In the genomic region with DNA sequence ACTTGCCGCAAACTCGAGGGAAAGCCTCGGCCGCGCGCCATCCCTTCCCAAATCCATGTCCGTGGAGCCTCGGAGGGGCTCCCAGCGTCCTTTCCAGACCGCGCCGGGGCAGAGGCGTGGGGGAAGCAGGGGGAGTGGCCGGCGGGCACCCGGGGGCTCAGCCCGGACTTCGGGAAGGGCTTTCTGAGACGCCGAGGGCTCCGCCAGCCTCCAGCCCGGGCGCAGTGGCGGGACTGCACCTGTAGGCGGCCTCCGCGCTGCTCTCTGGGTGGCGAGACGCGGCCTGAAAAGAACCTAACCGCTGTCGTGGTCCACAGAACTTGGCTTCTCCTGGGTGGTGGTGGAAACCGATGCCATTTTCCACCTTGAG, we compare ENCODE assay signal across 8 mouse cellular contexts. TPM values are rescaled to one million over a fixed set of nuclear protein-coding genes. Genes with fewer than 3 reads are reported as not detected.
A peak's percentile ranks its signal among the peaks of the same experiment; 100 is the strongest.
DNase-seq lines count a peak whose midpoint lies in the region; ATAC-seq and TF ChIP-seq lines count a peak whose summit lies in the region.

No protein-coding gene starts in this region.

- H3K4me2 ChIP-seq in forebrain, embryonic 11.5 days (ENCODE audit: low read depth, low read length, severe bottlenecking): peak overlapping the region; percentile 88
- peak overlapping the region; percentile 93 for H3K4me2 ChIP-seq in heart, embryonic 15.5 days
- H3K4me2 ChIP-seq in liver, embryonic 14.5 days (ENCODE audit: low read depth): peak overlapping the region; percentile 63
- H3K4me2 ChIP-seq in stomach, postnatal 0 days (replicated peaks; ENCODE audit: low read depth): peak overlapping the region; percentile 94

- WGBS in forebrain, embryonic 11.5 days: under 1% methylated on average over 33 of the region's 33 CpGs
- 0% methylated on average over 33 of the region's 33 CpGs for WGBS in heart, embryonic 15.5 days
- WGBS in liver, embryonic 14.5 days (ENCODE audit: insufficient replicate concordance): under 1% methylated on average over 31 of the region's 33 CpGs
- WGBS in stomach, postnatal 0 days: under 1% methylated on average over 33 of the region's 33 CpGs

- no peaks in the 10 kb centered on the region; the same call in 1 of the 2 replicates for H3K27me3 ChIP-seq in forebrain, embryonic 11.5 days (ENCODE audit: control insufficient read depth, insufficient read depth, low read length)
- no peaks in the 10 kb centered on the region for H3K27me3 ChIP-seq in heart, embryonic 15.5 days
- H3K27me3 ChIP-seq in liver, embryonic 14.5 days (ENCODE audit: control insufficient read depth, insufficient read depth, low read length): peaks cover 42% of the 10 kb centered on the region
- no peaks in the 10 kb centered on the region for H3K27me3 ChIP-seq in stomach, postnatal 0 days (ENCODE audit: control insufficient read depth, insufficient read depth, low read length)

- peak overlapping the region; percentile 65 for H3K4me3 ChIP-seq in forebrain, embryonic 11.5 days (ENCODE audit: low read depth, low read length)
- peak overlapping the region; percentile 64 for H3K4me3 ChIP-seq in heart, embryonic 15.5 days
- H3K4me3 ChIP-seq in liver, embryonic 14.5 days (ENCODE audit: insufficient read depth in 1 of 2, low read depth in 2 of 2, low read length in 2 of 2): peak overlapping the region; percentile 51 to 57
- H3K4me3 ChIP-seq in stomach, postnatal 0 days (ENCODE audit: low read depth, low read length): peak overlapping the region; percentile 81

- H3K9me3 ChIP-seq in forebrain, embryonic 11.5 days (ENCODE audit: control insufficient read depth, low read length): no peaks in the 10 kb centered on the region
- no peaks in the 10 kb centered on the region for H3K9me3 ChIP-seq in heart, embryonic 15.5 days (replicated peaks)
- H3K9me3 ChIP-seq in liver, embryonic 14.5 days (ENCODE audit: control insufficient read depth, low read length): no peaks in the 10 kb centered on the region
- no peaks in the 10 kb centered on the region for H3K9me3 ChIP-seq in stomach, postnatal 0 days (ENCODE audit: control insufficient read depth, low read length)

- peak overlapping the region; percentile 91 for H3K27ac ChIP-seq in forebrain, embryonic 11.5 days (ENCODE audit: low read depth, low read length)
- H3K27ac ChIP-seq in heart, embryonic 15.5 days: peak overlapping the region; percentile 99
- no peak overlapping the region for H3K27ac ChIP-seq in liver, embryonic 14.5 days
- H3K27ac ChIP-seq in stomach, postnatal 0 days (replicated peaks): peak overlapping the region; percentile 99

- no peak for TF ChIP-seq EP300 in liver, embryonic 14.5 days (IDR thresholded peaks at IDR 0.05; ENCODE audit: low read depth)
- TF ChIP-seq EP300 in stomach, postnatal 0 days (optimal IDR thresholded peaks at IDR 0.05): no peak

- H3K36me3 ChIP-seq in forebrain, embryonic 11.5 days (ENCODE audit: control insufficient read depth, insufficient read depth, low read length): no peaks in the 10 kb centered on the region
- H3K36me3 ChIP-seq in heart, embryonic 15.5 days: no peaks in the 10 kb centered on the region
- H3K36me3 ChIP-seq in liver, embryonic 14.5 days (replicated peaks; ENCODE audit: control insufficient read depth, insufficient read depth, low read depth): no peaks in the 10 kb centered on the region
- H3K36me3 ChIP-seq in stomach, postnatal 0 days (ENCODE audit: control insufficient read depth, insufficient read depth, low read length): no peaks in the 10 kb centered on the region

- peak; percentile 67 for ATAC-seq in forebrain, embryonic 11.5 days (replicated peaks; ENCODE audit: low FRiP score)
- peak; percentile 67 for ATAC-seq in heart, embryonic 15.5 days (replicated peaks; ENCODE audit: insufficient number of reproducible peaks, insufficient read depth, low FRiP score, low read depth)
- ATAC-seq in liver, embryonic 14.5 days (ENCODE audit: insufficient read depth): peak; percentile 62
- ATAC-seq in stomach, postnatal 0 days (ENCODE audit: low FRiP score, low TSS enrichment): peak; percentile 81

- H3K9ac ChIP-seq in forebrain, embryonic 11.5 days (ENCODE audit: low read length): peak overlapping the region; percentile 77
- H3K9ac ChIP-seq in heart, embryonic 15.5 days: peak overlapping the region; percentile 79
- peak overlapping the region; percentile 34; the same call in 1 of the 2 replicates for H3K9ac ChIP-seq in liver, embryonic 14.5 days (replicated peaks)
- peak overlapping the region; percentile 93 for H3K9ac ChIP-seq in stomach, postnatal 0 days (ENCODE audit: low read length)

- peak; percentile 70 for TF ChIP-seq CTCF in liver, embryonic 14.5 days (IDR thresholded peaks at IDR 0.05; ENCODE audit: low read depth)
- peak; percentile 92 for TF ChIP-seq CTCF in stomach, postnatal 0 days (IDR thresholded peaks at IDR 0.05; ENCODE audit: low read depth)

- DNase-seq in CD4-positive helper T cell, adult 2 months (ENCODE audit: low read depth, low spot score): peak; percentile 44
- peak; percentile 60 for DNase-seq in brain, adult 2 months (ENCODE audit: low read depth, low spot score)
- peak; percentile 94 for DNase-seq in forebrain, embryonic 11.5 days (ENCODE audit: low spot score)
- peak; percentile 95 for DNase-seq in kidney, postnatal 10 days
- peak in 2 of 3 experiments; percentile 17 to 19 for DNase-seq in liver, embryonic 14.5 days (ENCODE audit: low read depth in 3 of 3, low spot score in 3 of 3)
- DNase-seq in neural tube, embryonic 10.5 days (ENCODE audit: extremely low spot score, low spot score): peak; percentile 93
- peak; percentile 92 for DNase-seq in stomach, postnatal 0 days (ENCODE audit: low spot score)

- H3K4me1 ChIP-seq in forebrain, embryonic 11.5 days (replicated peaks; ENCODE audit: control insufficient read depth, insufficient read depth, low read length): peaks cover 6% of the 10 kb centered on the region; the same call in 1 of the 2 replicates
- H3K4me1 ChIP-seq in heart, embryonic 15.5 days (replicated peaks): peaks cover 21% of the 10 kb centered on the region
- peaks cover 0 to 3% of the 10 kb centered on the region in 2 experiments; a peak in 1 of 4 replicates for H3K4me1 ChIP-seq in liver, embryonic 14.5 days (replicated peaks; ENCODE audit: control insufficient read depth in 2 of 2, insufficient read depth in 2 of 2, low read length in 1 of 2)
- no peaks in the 10 kb centered on the region for H3K4me1 ChIP-seq in stomach, postnatal 0 days (replicated peaks; ENCODE audit: control insufficient read depth, insufficient read depth)

RNA-seq across cellular contexts. Expression of a gene that starts 0.9 kb away (rescaled TPM):
- polyA plus RNA-seq in forebrain, embryonic 11.5 days (2014; fragmentation: Nextera tagmentation; extraction: Ambion mirVana): 19.6 and 20.6 TPM in 2 replicates
- 11.8 and 16.5 TPM in 2 replicates for polyA plus RNA-seq in heart, embryonic 15.5 days (2015; fragmentation: Nextera tagmentation; extraction: Ambion mirVana)
- 0.32 and 0.54 TPM in 2 replicates for polyA plus RNA-seq in liver, embryonic 14.5 days (2012; rRNA removed)
- polyA plus RNA-seq in liver, embryonic 14.5 days (2014; fragmentation: Nextera tagmentation; extraction: Ambion mirVana): 0.67 and 1.1 TPM in 2 replicates
- 8.2 and 8.8 TPM in 2 replicates for polyA plus RNA-seq in stomach, postnatal 0 days (2015; fragmentation: Nextera tagmentation; extraction: Ambion mirVana)

Comparison
In these comparisons a context has a peak if more than half of its experiments do, and no peak if none do; other contexts are left out.
1. DNase-seq: peak in every context shown above with its lines; median percentile 95 in kidney, postnatal 10 days; 94 in forebrain, embryonic 11.5 days; 93 in neural tube, embryonic 10.5 days; 92 in stomach, postnatal 0 days; 60 in brain, adult 2 months; 44 in CD4-positive helper T cell, adult 2 months; 18 in liver, embryonic 14.5 days.
2. H3K9ac ChIP-seq: peak in every context shown above with its lines; median percentile 93 in stomach, postnatal 0 days; 79 in heart, embryonic 15.5 days; 77 in forebrain, embryonic 11.5 days; 34 in liver, embryonic 14.5 days.